Mouse (Mus musculus) cerebellum, adult 18-20 months (tissue): ENCODE results near the gene Rhbg.

Experiments used
- DNase-seq, 2 experiments: peaks; one replicate each; pipeline ENCODE4 v3.0.0; 2021

Gene Rhbg

GRCm38 (mm10) chr3:88256382-88256781 lies 1.9 kb upstream of the Rhbg start:
- DNase-seq: no peak

DNA sequence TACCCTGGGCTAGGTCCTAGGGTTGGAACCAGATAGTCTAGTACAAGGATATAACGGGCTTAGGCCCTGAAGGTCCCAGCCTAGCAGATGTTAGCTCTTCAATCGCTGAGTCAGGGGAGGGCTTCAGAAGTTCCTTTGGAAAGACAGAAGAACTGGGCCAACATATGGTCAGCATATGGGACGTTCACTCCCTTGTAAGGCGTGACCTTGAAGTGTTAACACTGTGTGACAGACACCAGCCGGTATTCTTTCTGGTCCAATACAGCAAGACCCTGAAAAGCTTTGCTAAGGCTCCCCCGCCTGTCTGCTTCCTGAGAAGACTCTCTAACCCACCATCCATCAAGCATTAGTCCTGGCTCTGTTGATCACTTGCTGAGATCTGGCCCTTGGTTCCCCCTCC lies 1.4 kb upstream of the Rhbg start:
- no peak for DNase-seq

DNA sequence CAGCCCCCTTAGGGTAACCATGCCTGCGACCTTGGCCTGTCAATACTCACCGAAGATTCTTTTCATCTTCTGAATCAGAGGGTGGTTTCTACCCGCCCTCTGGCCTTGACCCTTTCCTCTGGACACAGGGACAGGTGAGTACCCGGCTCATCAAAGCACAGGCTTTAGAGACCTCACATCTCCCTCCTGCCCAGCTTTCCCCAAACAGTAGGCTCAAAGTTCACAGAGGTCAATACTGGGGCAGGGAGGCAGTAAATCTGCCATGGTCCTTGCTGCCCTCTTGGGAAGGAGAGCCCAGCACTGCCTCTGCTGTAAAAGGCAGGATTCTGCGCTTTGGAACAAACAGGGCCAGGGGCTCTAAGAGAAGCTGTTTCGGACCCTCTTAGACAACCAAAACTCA lies 1.8 kb downstream of the Rhbg start:
- no peak for DNase-seq

DNA sequence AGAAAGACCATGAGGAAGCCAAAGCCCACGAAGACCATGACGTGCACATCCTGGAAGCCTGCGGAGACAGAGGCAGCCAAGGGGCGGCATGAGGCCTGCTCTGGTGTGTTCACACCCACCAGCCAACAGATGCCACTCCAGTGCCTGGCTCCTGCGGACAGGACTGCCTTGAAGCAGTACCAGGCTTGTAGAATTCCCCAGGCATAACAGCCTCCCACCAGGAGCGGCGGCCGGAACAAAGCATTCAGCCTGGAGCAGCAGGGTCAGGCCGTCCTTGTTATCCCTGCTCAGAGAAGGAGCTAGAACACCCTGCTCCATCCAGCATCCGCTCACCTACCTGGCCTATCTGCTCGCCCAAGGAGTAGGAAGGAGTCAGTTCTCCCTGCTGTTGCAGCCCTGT lies 6.1 kb downstream of the Rhbg start:
- no peak for DNase-seq

DNA sequence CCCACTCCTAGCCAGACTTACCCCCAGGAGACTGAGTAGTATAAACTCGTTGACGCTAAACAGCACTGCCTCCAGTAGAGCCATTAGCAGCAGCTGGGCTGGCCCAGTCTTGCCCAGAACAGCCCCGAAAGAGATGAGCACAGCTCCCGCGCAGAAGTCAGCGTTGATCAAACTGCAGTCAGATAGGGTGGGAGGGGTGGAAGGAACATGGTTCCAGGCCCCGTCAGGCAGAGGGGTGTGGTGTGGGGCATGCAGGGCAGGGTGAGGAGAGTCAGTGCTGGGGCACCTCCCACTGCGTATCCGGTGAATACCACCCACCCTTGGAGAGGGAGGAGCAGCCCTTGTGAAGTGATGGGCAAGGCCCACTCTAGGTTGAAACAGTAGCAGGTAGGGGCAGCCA lies 6.8 kb downstream of the Rhbg start:
- no peak for DNase-seq

- peak; percentile 53 to 78 for DNase-seq
These were observed 8.7 kb downstream of the Rhbg start for GRCm38 (mm10) chr3:88245811-88246210.

- DNase-seq: peak; percentile 61 to 76
These were observed 10.4 kb downstream of the Rhbg start for GRCm38 (mm10) chr3:88244071-88244470.

GRCm38 (mm10) chr3:88242531-88242930 lies 12.0 kb downstream of the Rhbg start:
- DNase-seq: peak; percentile 88 to 93

- peak; percentile 5 to 15 for DNase-seq
These were observed 13.3 kb downstream of the Rhbg start for GRCm38 (mm10) chr3:88241045-88241786.

DNA sequence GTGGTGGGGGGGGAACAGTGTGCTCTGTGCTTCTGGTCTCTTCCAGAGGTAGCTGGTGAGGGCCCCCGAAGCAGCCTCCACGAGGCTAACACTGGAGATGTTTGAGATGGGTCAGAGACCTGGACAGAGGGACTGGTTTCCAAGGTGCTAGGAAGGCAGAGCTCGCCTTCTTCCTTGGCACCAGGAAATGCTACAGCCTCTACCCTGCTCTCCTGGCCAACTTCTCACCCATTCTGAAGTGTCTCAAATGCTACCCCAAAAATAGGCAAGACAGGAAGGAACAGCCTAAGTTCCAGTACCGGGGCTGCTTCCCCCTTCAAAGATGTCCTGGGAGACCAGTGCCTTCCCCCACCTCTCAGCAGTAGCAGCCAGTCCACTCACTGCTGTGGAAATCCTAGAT lies 15.1 kb downstream of the Rhbg start:
- peak in 1 of 2 experiments; percentile 10 for DNase-seq

- peak; percentile 32 to 45 for DNase-seq
These were observed 15.6 kb downstream of the Rhbg start for GRCm38 (mm10) chr3:88238866-88239391.

GRCm38 (mm10) chr3:88237556-88238194 lies 16.8 kb downstream of the Rhbg start:
- DNase-seq: peak; percentile 71 to 73

GRCm38 (mm10) chr3:88237161-88237555 lies 17.4 kb downstream of the Rhbg start:
- peak; percentile 5 to 11 for DNase-seq

DNA sequence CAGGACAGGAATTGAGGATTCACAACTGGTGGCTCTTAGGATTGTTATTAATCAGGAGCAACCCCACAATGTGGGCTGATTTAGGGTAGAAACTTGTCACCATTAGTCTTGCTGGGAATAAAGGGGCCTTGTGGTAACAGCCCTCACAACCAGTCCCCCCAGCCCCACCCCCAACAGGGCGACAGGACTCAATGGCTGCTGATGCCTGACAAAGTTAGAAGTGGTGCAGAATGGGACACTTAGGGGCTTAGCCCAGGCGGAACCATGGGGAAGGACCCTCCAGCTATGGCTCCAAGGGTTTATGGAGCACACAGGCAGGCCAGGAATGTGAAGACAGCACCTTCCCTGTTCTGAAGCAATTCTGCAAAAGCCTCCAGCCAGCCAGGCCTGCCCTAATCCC lies 18.9 kb downstream of the Rhbg start:
- DNase-seq: peak; percentile 6

DNA sequence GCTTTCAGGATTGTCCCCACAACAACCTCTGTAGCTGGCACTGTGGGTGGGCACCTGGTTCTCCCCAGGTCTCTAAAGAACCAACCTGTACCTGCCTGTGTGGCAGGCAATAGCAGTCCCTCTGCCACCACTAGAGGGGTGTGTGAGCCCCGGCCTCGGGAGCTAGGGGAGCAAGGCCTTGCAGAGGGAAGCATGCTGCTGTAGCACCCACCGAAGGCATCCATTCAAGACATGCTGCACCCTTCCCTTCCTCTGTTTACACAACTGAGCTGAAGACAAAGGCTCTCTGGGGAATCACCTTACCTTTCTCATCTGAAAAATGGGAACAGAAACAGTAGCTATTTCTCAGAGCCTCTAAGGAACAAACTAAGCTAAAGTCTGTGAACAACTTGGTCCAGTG lies 19.3 kb downstream of the Rhbg start:
- DNase-seq: peak; percentile 64 to 67

DNA sequence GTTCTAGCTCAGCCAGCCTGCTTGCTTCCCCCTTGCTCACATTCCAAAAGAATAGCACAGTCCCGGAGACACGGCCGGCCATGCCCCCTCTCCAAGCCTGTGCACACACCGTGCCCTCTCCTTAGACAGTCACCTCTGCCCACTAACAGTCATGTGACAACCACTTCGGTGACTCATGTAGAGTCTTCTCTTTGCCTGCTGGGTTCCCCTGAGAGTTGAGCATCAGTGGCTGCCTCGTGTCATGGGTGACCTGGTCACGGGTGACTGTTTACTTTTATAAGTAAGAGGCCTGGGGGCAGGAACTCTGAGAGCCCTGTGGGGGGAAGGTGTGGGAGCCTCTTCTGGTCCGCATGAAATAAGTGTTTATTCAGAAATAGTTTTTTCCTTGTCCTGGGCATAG lies 20.5 kb downstream of the Rhbg start:
- DNase-seq: peak in 1 of 2 experiments; percentile 8

DNA sequence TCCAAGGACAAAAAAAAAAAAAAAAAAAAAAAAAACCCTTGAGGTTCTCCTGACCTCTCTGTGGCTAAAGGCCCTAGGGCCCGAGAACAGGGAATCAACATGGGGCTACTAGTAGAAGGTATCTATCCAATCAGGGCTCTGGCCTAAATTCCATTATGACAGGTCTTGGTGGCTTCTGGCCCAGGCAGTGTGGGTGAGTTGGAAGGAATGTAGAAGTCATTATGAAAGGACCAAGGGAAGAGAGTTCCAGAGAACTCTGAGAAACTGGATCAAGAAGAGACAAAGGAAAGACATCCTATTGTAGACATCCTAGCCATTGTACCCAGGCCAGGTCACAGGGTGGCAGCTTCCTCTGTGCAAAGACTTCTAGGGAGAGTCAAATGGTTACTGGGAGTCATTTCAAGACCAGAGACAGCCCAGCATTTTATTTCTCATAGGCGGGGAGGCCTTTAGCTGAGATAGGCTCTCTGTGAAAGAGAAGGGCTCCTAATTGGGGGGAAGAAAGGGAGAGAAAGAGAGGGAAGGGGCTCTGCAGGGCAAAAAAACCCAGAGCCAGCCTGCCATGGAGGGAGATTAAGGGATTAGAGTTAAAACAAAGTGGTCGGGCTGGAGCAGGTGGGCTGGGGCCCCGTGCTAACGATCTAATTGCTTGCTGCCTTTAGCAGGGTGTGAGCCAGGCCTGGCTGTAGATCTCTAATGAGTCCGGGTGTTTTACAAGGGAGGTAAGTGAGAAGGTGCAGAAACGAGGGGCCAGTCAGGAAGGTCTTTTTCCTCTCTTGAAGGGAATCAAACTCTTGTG lies 21.5 kb downstream of the Rhbg start:
- DNase-seq: peak in 1 of 2 experiments; percentile 38

- peak in 1 of 2 experiments; percentile 45 for DNase-seq
These were observed 22.2 kb downstream of the Rhbg start for GRCm38 (mm10) chr3:88232301-88232702.

DNA sequence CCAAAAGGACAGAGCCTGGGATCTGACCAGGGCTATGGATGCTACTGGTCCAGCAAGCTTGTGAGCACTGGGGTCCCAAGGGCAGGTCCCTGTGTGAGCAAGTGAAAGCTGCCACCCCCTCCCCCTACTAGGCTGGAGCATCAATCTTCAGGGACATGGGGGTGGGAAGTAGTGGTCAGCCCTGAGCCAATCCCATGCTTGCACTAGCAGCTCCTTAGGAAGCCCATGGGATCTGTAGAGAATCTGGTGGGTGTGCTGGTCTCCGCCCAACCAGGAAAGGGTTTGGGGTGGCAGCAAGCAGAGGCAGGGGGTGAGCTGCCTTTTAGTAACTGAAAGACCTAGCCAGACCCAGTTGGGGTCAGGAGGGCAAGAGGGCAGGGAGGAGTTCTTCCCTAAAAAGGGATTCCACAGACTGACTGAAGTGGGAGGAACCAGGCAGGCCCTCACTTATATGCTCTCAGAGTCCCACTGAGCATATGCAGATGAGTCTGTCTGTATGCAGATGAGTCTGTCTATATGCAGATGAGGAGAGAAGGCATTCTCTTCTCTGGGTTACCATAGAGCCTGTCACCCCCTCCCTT lies 23.4 kb downstream of the Rhbg start:
- peak in 1 of 2 experiments; percentile 20 for DNase-seq

DNA sequence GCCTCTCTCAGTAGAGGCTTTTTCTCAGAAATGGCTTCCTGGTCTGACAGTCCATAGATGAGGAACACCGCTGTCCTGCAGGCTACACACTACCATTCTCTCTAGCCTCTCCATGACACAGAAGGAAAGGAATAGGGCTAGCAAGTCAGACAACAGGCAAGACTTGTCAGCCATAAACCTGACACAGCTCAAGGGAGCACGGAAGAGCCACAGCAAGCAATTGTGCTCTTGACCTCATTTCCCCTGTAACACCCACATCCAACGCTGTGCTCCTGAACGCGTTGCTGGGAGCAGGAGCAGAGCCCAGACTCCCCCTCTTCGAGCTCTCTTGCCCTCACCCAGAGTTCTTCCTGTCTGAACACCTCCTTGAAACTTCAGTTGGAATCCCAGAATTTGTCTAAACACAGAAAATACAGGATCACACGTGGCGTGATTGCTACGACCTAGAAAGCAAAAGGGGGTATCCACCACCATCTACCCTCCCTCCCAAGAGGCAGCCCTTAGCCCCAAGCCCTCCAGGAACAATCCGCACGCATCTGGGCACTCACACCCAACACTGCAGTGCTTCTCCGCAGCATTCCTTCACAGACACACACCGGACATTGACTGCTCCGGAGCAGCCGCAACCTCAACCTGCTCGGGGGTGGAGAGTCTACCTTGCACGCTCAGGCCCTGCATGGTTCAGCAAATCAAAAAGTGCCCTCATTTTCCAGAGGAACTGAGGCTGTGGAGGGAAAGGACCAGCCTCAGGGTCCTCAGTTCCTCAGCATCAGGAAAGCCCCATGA lies 24.1 kb downstream of the Rhbg start:
- DNase-seq: peak in 1 of 2 experiments; percentile 11

- DNase-seq: peak in 1 of 2 experiments; percentile 22
These were observed 25.0 kb downstream of the Rhbg start for GRCm38 (mm10) chr3:88229526-88229925.

- peak; percentile 65 to 68 for DNase-seq
These were observed 25.6 kb downstream of the Rhbg start for GRCm38 (mm10) chr3:88228906-88229305.
